Mouse (Mus musculus): ENCODE results near the gene Cd24a. TPM values are rescaled to one million over a fixed set of nuclear protein-coding genes. Genes with fewer than 3 reads are reported as not detected.
A peak's percentile ranks its signal among the peaks of the same experiment; 100 is the strongest.

The Cd24a gene
- polyA plus RNA-seq, 1 experiment from 2014 or later, result 545 TPM

GRCm38 (mm10) chr10:43560765-43561164 lies 17.3 kb upstream of the Cd24a start:
- WGBS, result 41% methylated on average over 2 of the region's 2 CpGs
- no peak overlapping the region for H3K4me2 ChIP-seq (replicated peaks)
- no peak overlapping the region for H3K9ac ChIP-seq (replicated peaks)
- no peak overlapping the region for H3K27ac ChIP-seq (replicated peaks)
- H3K9me3 ChIP-seq, result no peaks in the 10 kb centered on the region
- H3K4me3 ChIP-seq, result no peak overlapping the region
- no peak for ATAC-seq (ENCODE audit: low FRiP score, low read depth)
- H3K4me1 ChIP-seq, result no peaks in the 10 kb centered on the region
- H3K36me3 ChIP-seq, result no peaks in the 10 kb centered on the region
- H3K27me3 ChIP-seq, result no peaks in the 10 kb centered on the region

GRCm38 (mm10) chr10:43561311-43561710 lies 16.8 kb upstream of the Cd24a start:
- Histone ChIP-seq H3K4me3 (no peak overlapping the region), H3K27ac (replicated peaks) (no peak overlapping the region), H3K4me2 (replicated peaks) (no peak overlapping the region), H3K36me3 (no peaks in the 10 kb centered on the region), H3K9ac (replicated peaks) (no peak overlapping the region), H3K27me3 (no peaks in the 10 kb centered on the region), H3K9me3 (no peaks in the 10 kb centered on the region), H3K4me1 (no peaks in the 10 kb centered on the region)
- 88% methylated on average over 2 of the region's 2 CpGs for WGBS
- no peak for ATAC-seq (ENCODE audit: low FRiP score, low read depth)

DNA sequence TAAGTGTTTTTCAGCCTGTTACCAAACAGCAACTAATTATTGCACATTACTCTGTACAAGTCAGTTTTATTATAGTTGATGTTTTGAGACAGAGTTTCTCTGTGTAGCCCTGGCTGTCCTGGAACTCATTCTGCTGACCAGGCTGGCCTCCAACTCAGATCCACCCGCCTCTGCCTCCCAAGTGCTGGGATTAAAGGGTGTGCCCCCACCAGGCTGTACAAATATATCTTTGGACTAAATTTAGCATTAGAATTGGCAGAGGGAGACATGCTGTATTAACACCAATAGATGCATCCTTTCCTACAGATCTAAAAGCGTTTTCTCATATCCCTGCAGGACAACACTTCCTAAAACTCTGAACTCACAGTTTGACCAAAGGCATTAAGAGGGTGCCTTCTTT lies 3.7 kb upstream of the Cd24a start:
- Histone ChIP-seq H3K27me3 (peaks cover 19% of the 10 kb centered on the region), H3K4me3 (no peak overlapping the region), H3K36me3 (no peaks in the 10 kb centered on the region), H3K9me3 (peaks cover 3% of the 10 kb centered on the region; the same call in 1 of the 2 replicates), H3K27ac (replicated peaks) (no peak overlapping the region), H3K4me2 (replicated peaks) (no peak overlapping the region), H3K4me1 (peaks cover 5% of the 10 kb centered on the region), H3K9ac (replicated peaks) (no peak overlapping the region)
- ATAC-seq (ENCODE audit: low FRiP score, low read depth), result no peak
- 78% methylated on average over 2 of the region's 2 CpGs for WGBS

DNA sequence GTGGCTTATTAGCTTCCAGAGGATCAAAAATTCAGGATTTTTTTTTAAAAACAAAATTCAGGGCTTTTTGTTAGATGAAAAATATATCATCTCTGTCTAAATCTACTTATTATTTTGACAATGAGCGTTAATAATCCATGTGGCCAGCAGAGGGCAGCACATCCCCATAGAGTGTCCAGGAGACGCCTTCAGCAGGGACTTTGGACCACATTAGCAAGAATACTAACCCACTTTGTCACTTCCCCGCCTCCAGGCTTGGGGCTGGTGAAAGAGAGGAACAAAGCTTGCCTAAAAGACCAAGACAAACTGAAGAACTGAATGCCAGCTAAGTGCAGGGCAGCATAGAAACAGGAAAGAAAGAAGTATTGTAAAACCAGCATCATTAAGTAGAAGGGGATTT lies 3.1 kb upstream of the Cd24a start:
- WGBS, result 1% methylated on average over 3 of the region's 3 CpGs
- peaks cover 5% of the 10 kb centered on the region for H3K4me1 ChIP-seq
- H3K27me3 ChIP-seq, result peaks cover 19% of the 10 kb centered on the region
- no peak for ATAC-seq (ENCODE audit: low FRiP score, low read depth)
- no peak overlapping the region for H3K27ac ChIP-seq (replicated peaks)
- no peak overlapping the region for H3K4me3 ChIP-seq
- H3K9me3 ChIP-seq, result peaks cover 3% of the 10 kb centered on the region; the same call in 1 of the 2 replicates
- H3K9ac ChIP-seq (replicated peaks), result no peak overlapping the region
- H3K4me2 ChIP-seq (replicated peaks), result no peak overlapping the region
- H3K36me3 ChIP-seq, result no peaks in the 10 kb centered on the region

DNA sequence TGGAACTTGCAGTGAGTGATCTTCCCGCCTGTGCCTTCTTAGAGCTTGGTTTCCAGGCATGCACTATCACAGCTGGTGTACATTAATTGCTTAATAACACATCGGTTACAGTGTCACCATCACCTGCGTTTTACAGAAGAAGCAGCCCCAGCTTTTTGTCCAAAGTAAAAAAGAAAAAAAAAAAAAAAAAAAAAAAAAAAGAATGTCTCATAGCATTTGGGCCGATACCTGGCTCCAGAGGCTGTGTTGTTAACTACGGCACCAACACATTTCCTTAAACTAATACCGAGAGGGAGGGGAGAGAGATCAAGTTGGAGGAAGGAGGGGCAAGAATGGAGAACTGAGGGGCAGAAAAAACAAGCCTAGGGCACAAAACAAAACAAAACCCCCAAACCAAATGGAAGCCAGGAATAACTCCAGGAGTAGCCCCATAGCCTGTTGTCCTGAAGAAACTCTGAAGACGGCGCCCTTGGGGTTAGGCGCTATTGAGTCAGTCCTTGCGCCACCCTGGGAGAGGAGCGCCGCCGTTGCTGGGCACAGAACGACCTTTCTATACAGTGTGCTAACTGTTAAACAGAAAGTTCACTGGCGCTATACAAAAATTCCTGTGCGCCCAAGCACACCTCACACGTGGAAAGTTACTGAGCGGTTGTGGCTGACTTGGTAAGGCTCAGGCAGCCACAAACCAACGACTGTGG lies 636 bp upstream of the Cd24a start:
- Histone ChIP-seq H3K4me2 (replicated peaks) (peak overlapping the region; percentile 79), H3K4me1 (peaks cover 16% of the 10 kb centered on the region), H3K9me3 (no peaks in the 10 kb centered on the region), H3K27ac (replicated peaks) (no peak overlapping the region), H3K36me3 (peaks cover 8% of the 10 kb centered on the region), H3K27me3 (peaks cover 19% of the 10 kb centered on the region), H3K9ac (replicated peaks) (0 out of 2 replicates have a peak overlapping the region, but pooled peaks have one; percentile 1), H3K4me3 (peak overlapping the region; percentile 78)
- ATAC-seq (ENCODE audit: low FRiP score, low read depth), result no peak
- WGBS, result 14% methylated on average over 19 of the region's 19 CpGs

- under 1% methylated on average over 30 of the region's 32 CpGs for WGBS
- H3K27me3 ChIP-seq, result peaks cover 19% of the 10 kb centered on the region
- peak overlapping the region; percentile 78 for H3K4me3 ChIP-seq
- H3K36me3 ChIP-seq, result peaks cover 17% of the 10 kb centered on the region
- peak overlapping the region; percentile 79 for H3K4me2 ChIP-seq (replicated peaks)
- peak; percentile 59 for ATAC-seq (ENCODE audit: low FRiP score, low read depth)
- peak overlapping the region; percentile 93 for H3K9ac ChIP-seq (replicated peaks)
- peak overlapping the region; percentile 97 for H3K27ac ChIP-seq (replicated peaks)
- peaks cover 16% of the 10 kb centered on the region for H3K4me1 ChIP-seq
- H3K9me3 ChIP-seq, result no peaks in the 10 kb centered on the region
These were observed 276 bp downstream of the Cd24a start for GRCm38 (mm10) chr10:43578366-43578753.

- Histone ChIP-seq H3K4me2 (replicated peaks) (peak overlapping the region; percentile 79), H3K36me3 (peaks cover 22% of the 10 kb centered on the region), H3K4me1 (peaks cover 16% of the 10 kb centered on the region), H3K27ac (replicated peaks) (peak overlapping the region; percentile 97), H3K9me3 (no peaks in the 10 kb centered on the region), H3K27me3 (peaks cover 19% of the 10 kb centered on the region), H3K4me3 (peak overlapping the region; percentile 78), H3K9ac (replicated peaks) (peak overlapping the region; percentile 93)
- under 1% methylated on average over 44 of the region's 65 CpGs for WGBS
- peak; percentile 80 for ATAC-seq (ENCODE audit: low FRiP score, low read depth)
These were observed 783 bp downstream of the Cd24a start for GRCm38 (mm10) chr10:43578754-43579380.

DNA sequence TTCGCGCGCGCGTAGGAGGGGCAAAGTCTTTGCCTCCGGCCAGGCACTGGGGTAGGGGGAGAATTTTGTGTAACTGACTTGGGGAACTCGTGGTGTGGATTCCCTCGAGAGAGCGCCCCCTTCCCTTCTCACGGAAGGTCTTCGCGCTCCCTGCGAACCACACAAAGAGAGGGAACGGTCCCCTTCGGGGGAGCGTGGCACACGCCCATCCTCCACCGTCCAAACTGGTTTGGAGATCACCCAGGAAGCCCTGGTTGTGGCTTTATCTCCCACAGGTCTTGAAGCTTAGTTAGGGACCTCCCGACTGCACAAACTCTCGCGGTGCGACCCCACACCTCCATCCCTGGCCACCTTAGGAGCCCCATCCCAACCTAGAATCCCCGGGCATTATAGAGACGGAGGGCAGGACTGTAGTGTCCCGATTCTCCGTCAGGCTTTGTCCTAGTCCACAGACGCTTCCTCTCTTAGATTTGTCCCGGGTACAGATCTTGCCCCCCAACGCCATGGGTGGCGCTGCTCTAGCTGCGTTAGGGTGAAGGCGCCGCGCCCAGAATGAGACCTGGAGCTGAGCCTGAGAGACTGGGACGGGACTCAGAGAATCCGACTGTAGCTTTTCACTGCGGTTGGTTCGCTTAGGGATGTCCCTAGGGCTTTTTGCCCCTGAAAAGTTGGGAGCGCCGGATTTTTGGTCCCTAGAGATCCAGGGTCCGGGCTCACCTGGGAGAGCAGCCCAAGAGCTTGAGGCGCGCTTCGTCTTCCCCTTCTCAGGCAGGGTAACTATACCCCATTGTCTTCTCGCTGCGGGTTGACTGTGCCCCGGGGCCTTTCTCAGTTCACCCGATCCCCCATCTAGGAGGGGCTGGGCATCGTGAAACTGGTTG lies 1.5 kb downstream of the Cd24a start:
- H3K27me3 ChIP-seq, result peaks cover 19% of the 10 kb centered on the region
- peak; percentile 12 for ATAC-seq (ENCODE audit: low FRiP score, low read depth)
- peak overlapping the region; percentile 78 for H3K4me3 ChIP-seq
- peaks cover 30% of the 10 kb centered on the region for H3K36me3 ChIP-seq
- H3K4me1 ChIP-seq, result peaks cover 16% of the 10 kb centered on the region
- peak overlapping the region; percentile 93 for H3K9ac ChIP-seq (replicated peaks)
- H3K4me2 ChIP-seq (replicated peaks), result peak overlapping the region; percentile 79
- peak overlapping the region; percentile 97 for H3K27ac ChIP-seq (replicated peaks)
- WGBS, result under 1% methylated on average over 47 of the region's 49 CpGs
- H3K9me3 ChIP-seq, result no peaks in the 10 kb centered on the region

- Histone ChIP-seq H3K9me3 (no peaks in the 10 kb centered on the region), H3K27ac (replicated peaks) (peak overlapping the region; percentile 97), H3K4me2 (replicated peaks) (peak overlapping the region; percentile 79), H3K36me3 (peaks cover 33% of the 10 kb centered on the region), H3K9ac (replicated peaks) (peak overlapping the region; percentile 93), H3K4me3 (peak overlapping the region; percentile 78), H3K4me1 (peaks cover 16% of the 10 kb centered on the region), H3K27me3 (peaks cover 15% of the 10 kb centered on the region)
- peak; percentile 70 for ATAC-seq (ENCODE audit: low FRiP score, low read depth)
- under 1% methylated on average over 15 of the region's 15 CpGs for WGBS
These were observed 2.6 kb downstream of the Cd24a start for GRCm38 (mm10) chr10:43580649-43581078.

- Histone ChIP-seq H3K36me3 (peaks cover 33% of the 10 kb centered on the region), H3K9ac (replicated peaks) (peak overlapping the region; percentile 93), H3K27me3 (peaks cover 10% of the 10 kb centered on the region), H3K4me1 (peaks cover 16% of the 10 kb centered on the region), H3K4me2 (replicated peaks) (peak overlapping the region; percentile 79), H3K4me3 (peak overlapping the region; percentile 78), H3K27ac (replicated peaks) (peak overlapping the region; percentile 97), H3K9me3 (no peaks in the 10 kb centered on the region)
- ATAC-seq (ENCODE audit: low FRiP score, low read depth), result no peak
- WGBS, result 29% methylated on average over 3 of the region's 3 CpGs
These were observed 3.2 kb downstream of the Cd24a start for GRCm38 (mm10) chr10:43581260-43581659.

GRCm38 (mm10) chr10:43584538-43584937 lies 6.5 kb downstream of the Cd24a start:
- Histone ChIP-seq H3K9ac (replicated peaks) (no peak overlapping the region), H3K27me3 (no peaks in the 10 kb centered on the region), H3K4me1 (peaks cover 17% of the 10 kb centered on the region), H3K36me3 (peaks cover 33% of the 10 kb centered on the region), H3K27ac (replicated peaks) (no peak overlapping the region), H3K9me3 (no peaks in the 10 kb centered on the region), H3K4me3 (no peak overlapping the region), H3K4me2 (replicated peaks) (no peak overlapping the region)
- ATAC-seq (ENCODE audit: low FRiP score, low read depth), result no peak
- WGBS, result 90% methylated on average over 4 of the region's 4 CpGs
